Mouse (Mus musculus) right cerebral cortex, postnatal 36 days (tissue): ENCODE results near the gene Ly6g6c.
"Not testable (repeated sequence)": the region's sequence is repeated elsewhere in the genome, so short reads cannot be mapped to it uniquely, and the experiment has no call there.

Experiments
- DNase-seq, 2 experiments: peaks; one replicate each; pipeline ENCODE4 v3.0.0; 2022; ENCODE audit warnings: low spot score in 2 of 2, mixed read lengths in 1 of 2

Gene Ly6g6c

DNA sequence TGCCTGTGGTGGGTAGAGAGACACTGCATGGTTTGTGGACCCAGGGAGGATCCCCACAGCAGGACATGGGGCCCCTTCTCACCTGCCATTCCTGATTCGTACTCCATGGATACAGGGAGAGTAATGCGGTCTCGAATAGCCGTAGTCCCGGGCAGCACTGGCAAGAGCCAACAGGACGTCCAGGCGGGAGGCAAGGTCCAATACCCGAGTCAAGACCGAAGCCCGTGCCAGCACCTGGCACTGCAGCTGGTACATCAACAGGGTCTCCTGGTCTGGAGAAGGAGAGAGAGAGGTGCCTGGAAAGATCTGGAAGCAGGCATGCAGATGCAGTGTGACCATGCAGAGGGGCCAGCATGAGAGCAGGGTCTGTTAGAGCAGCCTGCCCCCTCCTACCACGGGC is 33.9 kb upstream of the Ly6g6c start:
- DNase-seq = no peak

DNA sequence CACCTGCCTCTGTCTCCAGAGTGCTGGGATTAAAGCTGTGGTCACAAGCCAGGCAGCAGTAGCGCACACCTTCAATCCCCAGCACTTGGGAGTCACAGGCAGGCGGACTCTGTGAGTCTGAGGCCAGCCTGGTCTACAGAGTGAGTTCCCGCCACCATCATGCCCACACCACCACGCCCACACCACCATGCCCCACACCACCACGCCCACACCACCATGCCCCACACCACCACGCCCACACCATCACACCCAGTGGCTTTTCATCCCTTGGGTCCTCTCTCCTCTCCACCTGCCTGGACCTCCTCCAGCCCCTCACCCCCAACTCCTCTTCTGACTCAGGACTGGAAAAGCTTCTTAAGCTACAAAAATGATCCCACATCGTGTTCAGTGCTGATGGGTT is 33.3 kb upstream of the Ly6g6c start:
- no peak for DNase-seq

DNA sequence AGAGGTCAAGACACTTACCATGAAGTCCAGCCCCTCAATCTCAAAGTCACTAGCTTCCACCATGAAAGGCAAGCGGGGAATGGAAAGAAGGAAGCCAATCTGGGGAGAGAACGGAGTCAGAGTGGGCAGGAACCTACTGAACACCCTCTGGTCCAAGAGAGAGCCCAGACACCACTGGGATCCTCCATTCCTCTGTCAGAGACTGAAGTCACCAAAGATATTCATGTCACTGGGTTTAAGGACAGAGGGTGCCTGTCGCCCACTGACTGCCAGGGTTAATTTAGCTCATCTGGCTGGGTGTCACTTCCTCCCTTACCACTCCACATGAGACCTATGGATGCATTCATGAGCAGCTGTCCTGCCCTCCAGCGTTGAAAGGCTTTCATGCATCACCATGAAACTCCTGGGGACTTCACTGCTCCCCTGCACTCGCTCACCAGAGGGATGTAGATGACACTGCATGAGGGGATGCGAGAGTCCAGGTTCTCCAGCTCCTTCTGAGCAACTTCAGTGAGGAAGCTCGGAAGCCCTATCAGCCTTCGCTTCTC is 32.8 kb upstream of the Ly6g6c start:
- no peak for DNase-seq

DNA sequence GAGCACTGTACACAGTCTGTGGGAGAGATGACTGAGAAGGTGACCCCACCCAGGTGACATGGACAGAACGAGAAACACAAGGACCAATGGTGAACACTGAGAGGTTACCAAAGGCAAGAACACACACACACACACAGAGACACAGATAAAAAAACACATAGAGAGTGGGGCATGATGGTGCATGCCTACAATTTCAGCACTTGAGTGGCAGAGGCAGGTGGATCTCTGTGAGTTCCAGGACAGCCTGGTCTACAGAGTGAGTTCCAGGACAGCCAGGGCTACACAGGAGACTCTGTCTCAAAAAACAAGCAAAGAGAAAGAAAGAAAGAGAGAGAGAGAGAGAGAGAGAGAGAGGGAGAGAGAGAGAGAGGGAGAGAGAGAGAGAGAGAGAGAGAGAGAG is 31.5 kb upstream of the Ly6g6c start:
- not testable (repeated sequence) for DNase-seq

DNA sequence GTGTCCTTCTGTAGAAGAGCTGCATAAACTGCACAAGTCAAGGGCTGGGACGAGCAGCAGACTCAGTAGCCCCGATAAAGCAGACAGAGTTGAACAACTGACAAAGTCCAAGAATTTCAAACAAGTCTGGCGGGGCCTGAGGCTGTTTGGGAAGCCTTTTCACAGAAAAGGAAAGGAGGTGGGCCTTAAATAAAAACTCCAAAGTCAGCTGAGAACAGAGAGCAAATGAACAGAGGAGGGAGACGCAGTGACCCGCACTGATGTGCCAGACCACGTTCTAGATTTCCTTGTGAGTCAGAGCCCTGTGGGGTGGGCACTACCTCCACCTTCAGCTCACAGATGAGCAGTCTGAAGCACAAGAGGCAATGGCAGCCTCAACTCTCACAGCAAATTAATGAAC is 30.3 kb upstream of the Ly6g6c start:
- no peak for DNase-seq

DNA sequence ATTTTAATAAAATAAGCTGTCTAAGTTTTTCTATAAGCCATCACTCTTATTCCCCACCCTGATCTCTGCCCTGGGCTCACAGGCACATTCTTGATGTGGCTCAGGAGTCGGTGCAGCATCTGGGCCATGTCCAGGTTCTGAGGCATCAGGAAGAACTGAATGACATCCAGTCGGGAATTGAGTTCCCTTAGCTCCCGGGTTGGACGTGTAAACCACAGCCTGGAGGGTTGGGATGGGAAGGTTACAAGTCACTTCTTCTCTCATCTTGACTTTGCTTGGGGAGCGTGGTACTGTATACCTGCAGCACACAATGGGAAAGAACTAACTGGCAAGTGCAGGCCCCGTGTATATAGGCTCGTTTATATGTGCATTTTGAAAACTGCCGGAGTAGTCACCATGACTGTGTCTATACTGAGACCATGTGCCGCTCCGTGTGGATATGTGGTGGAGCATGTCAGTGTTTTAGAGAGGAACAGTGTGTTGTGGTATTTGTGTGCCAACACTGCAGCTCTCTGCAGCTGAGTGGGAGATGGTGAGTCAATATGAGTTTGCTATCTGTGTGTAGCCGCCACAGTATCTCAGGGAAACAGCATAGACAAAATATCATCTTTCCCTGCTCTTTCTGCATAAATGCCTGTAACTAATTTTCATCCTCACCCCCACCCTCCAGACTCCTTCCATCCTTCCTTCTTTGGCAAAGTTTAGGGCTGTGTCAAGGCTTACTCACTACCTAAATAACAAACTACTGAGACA is 25.9 kb upstream of the Ly6g6c start:
- DNase-seq = peak in 1 of 2 experiments; percentile 45

DNA sequence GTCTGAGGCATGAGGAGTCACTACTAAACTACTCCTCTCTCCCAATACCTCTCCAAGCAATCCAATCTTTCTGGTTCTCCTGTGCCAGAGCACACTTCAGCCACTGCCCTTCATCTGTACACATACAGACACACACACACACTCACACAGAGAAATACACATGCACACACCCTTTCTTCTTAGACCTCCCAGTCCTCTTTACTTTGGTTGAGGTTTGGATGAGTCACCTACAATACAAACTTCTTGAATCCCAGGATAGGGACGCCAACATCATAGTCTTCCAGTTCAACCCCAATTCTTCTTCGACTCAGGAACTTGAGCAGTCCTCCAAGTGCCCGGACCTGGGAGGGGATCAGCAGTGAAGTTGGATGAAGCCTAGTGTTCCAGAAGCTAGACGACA is 21.4 kb upstream of the Ly6g6c start:
- DNase-seq = no peak

DNA sequence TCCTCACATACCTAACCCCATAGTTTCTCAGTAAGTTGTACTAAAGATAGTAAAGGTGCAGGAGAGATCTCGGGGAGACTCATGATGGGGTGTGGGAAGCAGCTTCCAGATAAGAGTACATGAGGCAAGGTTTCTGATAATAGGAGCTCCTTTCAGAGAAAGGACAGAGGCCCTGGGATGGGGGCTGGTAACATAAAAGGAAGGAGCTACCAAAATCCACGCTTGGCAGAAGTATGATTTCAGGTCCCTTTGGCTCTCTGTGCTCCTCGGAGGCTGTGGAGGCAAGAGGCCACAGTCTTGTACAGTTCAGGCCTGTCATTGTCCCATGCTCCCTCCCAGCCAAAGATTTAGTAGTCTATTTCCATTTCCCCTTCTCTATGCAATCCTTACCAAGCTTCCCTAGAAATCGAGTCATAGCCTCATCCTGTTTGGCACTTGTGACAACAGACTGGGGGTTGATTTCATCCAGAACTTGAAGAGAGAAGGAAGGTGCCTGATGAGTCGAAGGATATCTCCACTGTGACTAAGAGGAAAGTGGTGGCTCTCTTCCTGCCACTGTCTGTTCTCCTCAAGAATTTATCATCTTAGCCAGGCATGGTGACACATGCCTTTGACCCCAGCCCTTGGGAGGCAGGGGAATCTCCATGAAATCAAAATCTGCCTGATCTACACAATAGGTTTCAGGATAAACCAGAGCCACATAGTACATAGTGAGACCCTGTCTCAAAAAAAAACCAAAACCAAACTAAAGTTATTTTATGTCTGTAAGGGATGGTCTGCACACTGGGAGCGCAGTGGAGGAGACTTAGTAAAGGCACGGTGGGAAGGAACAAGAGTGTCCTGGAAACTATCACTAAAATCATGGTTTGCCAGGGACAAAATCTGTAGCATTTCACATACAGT is 20.0 kb upstream of the Ly6g6c start:
- DNase-seq = no peak

DNA sequence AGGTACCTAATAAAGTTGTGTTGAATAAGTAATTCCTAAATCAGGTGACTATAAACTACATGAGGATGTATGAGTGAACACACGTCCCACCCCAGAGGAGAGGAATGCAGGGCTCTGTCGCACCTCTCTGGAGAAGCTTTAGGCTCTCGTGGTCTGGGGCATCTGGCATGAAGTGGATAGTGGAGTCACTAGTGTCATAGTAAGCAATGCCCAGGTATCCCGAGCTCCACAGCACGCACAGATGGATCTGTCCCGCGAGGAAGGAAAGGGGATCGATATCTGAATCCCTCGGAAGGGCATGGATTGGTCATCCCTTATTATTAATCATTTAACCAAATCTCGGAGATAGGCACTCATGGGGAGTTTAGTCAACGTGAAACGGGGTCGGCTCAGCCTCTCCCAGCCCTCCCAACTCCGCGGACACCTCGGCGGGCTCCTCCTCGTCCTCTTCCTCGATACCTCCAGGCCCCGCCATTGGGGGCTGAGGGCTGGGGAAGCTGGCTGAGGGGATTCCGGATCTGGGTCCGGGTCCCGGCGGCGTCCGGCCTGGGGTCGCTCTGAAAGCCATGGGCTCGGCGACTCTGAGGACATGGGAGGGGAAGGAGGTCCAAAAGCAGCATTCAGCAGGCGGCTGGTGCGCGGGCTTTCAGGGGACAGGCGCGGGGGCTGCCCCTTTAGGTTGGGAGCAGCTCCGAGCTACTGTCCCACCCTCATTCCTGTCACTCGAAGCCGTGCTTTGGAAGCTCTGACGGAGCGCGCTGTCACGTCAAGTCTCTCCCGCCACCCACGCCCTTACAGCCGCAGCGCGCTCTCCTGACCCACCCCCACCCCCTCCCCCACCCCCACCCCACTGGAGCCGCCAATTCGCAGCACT is 19.1 kb upstream of the Ly6g6c start:
- DNase-seq = no peak

DNA sequence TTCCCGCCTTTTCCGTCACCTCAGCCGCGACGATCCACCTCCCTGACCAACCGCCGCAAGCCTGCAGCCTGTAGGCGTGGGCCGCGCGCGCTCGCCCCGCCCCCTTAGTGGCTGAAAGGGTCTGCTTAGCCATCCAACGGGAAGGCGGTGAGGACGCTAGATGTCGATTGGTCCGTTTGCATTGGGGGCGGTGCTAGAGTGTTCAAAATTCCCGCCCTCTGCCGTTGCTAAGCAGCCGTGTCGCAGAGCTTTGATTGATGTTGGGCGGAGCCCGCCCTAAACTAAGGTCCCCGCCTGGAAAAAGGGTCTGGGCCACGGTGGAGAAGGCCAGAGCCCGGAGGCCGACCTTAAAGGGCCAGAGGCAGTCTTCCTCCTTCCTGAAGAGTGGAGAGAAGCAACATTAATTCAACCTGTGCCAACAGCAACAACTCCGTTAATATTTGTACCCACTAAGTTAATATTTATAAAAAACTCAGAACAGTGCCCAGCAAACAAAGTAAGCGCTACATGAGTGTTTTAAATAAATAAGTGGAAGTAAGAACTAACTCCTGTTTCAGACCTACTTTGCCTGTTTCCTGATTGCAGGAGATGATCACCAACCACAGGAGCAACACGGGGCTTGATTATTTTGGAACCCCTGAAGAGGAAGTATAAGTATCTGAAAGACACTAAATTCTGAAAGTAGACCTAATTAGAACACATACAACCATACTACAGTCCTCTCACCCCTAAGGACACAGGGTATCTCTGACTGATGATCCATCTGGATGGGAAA is 18.3 kb upstream of the Ly6g6c start, which contains the start of gene Msh5:
Gene Msh5, minus strand, starts transcription at position 65 of the 775 bp plus-strand sequence.
- DNase-seq = peak; percentile 88 to 93

DNA sequence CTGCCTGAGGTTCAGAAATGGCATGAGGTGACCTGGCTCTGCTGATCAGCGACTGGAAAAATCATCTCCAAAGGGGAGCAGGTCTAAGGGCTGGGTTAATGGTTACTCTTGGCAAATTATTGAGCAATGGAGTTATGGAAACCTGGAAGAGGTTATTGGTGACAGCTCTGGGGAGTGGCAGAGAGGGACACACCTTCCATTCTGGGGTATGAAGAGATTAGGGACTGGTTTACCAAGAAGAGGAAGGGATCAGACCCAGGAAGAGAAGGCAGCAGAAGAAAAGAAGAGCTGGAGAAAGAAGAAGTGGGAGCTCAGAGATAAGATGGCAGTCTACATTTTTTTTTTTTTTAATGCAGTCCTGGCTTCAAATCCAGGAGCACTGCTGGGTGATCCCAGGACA is 17.5 kb upstream of the Ly6g6c start:
- DNase-seq = no peak

DNA sequence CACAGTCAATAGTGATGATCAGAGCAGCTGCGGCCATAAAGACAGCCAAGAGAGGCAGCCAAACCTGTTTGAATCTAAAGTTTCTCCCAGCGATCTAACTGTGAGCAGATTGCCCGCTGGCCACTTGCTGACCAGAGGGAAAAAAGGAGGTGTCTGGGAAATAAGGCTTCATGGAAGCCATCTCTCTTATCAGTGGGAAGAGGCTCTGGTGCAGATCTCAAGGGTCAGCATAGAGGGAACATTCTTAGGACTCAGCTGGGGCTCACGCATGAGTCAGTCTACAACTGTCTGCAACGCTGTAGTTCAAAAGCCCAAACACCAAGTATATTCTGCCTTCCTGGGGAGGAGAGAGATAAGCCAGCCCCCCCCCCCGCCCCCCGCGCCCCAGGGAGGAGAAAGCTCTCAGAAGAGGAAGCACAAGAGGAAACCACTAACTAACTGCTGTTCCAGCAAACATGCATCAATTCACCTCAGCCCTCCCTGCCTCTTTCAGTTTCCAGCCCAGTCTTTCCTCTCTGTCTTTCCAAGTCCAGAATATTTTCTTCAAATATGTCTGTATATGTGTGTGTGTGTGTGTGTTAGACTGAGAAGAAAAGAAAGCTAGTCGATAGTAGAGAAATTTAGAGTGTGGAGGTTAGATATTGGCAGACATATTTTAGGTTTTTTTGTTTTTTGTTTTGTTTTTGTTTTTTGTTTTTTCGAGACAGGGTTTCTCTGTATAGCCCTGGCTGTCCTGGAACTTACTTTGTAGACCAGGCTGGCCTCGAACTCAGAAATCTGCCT is 16.8 kb upstream of the Ly6g6c start:
- DNase-seq = no peak

DNA sequence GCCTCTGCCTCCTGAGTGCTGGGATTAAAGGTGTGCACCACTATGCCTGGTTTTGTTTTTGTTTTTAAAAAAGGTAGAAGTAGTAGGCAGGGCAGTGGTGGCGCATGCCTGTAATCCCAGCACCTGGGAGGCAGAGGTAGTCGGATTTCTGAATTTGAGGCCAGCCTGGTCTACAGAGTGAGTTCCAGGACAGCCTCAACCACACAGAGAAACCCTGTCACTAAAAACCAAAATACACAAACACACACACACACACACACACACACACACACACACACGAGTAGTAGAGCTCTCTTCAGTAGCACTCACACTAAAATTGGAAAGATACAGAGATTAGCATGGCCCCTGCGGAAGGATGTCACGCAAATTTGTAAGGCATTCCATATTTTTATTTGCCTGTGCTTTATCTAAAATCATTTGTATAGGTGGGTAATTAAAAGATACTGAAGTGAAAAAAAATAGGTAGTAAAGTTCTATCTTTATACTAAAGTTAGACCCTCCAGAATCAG is 16.2 kb upstream of the Ly6g6c start:
- no peak for DNase-seq

DNA sequence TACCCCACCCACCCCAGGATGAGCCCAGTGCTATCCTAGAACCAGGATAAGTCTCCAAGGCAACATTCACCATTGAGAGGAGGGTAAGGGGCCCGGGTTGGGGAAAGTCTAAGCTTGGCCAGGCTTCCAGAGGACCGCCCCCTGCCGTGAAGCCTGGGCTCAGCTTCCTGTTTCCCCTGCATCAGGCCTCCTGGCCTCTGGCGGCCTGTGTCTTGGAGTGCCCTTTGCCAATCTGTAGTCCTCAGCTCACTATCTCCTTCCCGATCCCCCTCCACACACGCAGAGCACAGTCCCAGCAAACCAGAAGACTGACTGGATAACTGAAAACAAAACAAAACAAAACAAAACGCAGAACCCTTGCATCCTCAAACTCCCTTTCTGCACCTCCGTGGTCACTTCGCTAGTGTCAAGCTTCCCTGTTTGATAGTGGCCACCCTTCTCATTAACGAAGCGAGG is 15.6 kb upstream of the Ly6g6c start, which contains the start of gene Clic1:
Gene Clic1, plus strand, starts transcription at position 406 of the 456 bp plus-strand sequence.
- DNase-seq = no peak

DNA sequence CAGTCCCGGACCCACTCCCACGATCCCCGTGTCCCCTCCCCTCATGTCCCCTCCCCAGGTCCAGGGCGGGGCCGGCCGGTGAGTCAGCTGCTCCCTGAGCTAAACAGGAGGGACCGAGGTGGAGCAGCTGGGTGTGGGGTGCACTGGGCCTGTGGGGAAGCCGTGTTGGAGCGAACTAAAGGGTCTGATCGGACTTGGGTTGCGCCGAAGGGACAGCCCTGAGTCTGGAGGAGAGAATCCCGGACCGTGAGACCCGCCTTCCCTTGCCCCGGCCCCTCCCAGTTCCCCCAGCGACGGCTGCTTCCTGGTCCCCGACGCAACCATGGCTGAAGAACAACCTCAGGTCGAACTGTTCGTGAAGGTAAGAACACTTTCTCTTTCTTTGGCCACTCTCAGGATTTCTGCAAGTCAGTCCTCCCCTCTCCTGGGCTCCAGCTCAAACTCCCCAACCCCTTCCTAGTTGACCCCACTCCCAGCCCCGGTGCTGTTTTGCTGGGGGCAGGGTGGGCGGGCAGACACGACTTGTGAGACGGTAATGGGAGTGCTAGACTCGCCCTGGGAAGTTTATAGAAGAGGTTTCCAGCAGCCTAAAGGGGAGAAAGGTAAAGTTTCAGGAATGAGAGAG is 14.9 kb upstream of the Ly6g6c start:
- no peak for DNase-seq

DNA sequence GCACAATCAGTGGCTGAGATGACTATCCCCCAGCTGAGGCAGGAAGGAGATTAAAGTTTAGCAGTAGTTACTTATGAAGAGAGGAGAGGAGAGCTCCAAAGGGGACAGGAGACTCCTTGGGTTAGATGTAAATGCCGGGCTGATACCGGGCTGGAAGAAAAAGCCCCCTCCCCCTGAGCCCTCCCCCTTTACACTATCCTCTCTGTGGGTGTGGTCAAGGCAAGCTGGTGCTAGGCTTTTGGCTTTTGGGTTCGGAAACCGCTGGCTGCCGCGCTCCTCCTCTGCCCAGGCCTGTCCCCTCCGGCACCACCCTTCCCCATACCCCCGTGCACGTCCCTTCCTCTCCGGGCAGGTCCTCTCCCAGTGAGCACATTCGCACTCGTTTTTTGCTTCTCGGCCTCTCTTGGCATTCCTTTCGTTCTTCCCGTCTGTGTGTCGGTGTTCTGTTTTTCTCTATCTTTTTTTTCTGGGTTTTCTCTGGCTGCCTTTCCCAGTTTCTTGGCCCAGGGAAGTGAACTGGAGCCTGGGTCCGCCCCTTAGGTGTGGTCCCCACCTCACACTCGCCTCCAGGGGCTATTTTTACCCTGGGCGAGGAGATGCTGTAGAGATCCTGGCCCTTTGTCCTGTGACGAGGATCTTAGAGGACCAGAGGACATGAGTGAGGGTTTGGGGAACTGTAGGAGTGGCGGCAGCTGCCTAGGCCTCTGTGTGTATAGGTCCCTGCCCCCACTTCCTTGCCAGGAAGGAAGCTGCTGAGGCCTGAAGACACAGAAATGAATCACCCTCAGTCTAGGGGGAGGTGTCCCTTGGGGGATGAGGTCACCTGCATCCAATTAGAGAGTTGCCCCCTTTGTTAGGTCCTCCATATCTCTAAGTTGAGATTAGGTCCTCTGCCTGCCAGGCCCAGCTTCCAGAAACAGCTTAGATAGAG is 13.8 kb upstream of the Ly6g6c start:
- DNase-seq = no peak

DNA sequence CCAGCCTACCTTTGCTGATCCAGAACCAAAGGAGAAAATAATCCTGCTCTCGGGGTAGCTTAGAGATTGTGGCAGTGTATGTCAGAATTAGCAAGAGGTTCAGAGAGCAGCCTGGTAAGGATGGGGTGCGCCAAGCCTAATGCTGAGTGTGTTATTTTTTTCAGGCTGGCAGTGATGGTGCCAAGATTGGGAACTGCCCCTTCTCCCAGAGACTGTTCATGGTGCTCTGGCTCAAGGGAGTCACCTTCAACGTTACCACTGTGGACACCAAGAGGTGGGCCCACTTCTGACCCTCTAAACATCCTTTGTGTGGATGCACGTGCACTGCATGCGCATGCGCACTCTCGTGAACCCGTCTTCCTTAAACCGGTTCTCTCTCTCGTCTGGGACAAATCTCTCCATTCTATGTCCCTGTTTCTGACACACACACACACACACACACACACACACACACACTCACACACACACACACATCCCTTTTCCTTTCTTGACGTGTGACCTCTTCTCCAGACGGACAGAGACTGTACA is 12.9 kb upstream of the Ly6g6c start:
- DNase-seq = no peak
